Mouse (Mus musculus) brain, embryonic 14.5 days (tissue): Measurements from ENCODE around the gene Ubtd2.

Experiments
- CTCF ChIP-seq: fragments of 200-500 bp; IDR thresholded peaks from 2 replicates; pipeline ENCODE4 v1.5.1; 2012; ENCODE audit warnings: inconsistent platforms, mild to moderate bottlenecking, moderate library complexity, borderline replicate concordance; ENCODE audit not compliant: insufficient read depth, insufficient read length; ENCODE audit errors: extremely low read depth
- POLR2A ChIP-seq: fragments of 200-500 bp; IDR thresholded peaks from 2 replicates; pipeline ENCODE4 v1.6.1; 2012; ENCODE audit warnings: mild to moderate bottlenecking, inconsistent platforms, borderline replicate concordance; ENCODE audit not compliant: poor library complexity, insufficient read depth, insufficient read length, severe bottlenecking; ENCODE audit errors: extremely low read depth

DNA sequence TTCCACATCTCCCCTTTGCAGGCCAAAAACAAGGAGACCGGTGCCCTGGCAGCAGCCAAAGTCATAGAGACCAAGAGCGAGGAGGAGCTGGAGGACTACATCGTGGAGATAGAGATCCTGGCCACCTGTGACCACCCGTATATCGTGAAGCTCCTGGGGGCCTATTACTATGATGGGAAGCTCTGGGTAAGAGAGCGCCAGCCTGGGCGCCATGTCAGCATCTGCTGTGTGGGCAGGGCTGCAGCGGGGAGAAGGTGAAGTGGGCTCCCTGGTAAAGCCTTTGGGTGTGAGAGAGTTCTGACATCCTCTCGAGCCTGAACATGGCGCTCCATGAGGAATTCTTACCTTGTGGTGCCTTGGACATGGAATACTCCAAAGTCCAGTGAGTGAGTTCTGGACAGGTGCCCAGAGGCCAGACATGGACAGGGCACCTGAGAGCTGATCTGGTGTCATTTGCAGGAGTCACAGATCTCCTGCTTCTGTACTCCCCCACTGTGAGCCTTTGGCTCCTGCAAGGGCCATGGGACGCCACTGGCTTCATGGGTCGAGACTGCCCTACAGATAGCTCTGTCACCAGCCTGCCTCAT lies 100.0 kb downstream of the Ubtd2 start:
- TF ChIP-seq CTCF = no peak
- no peak for TF ChIP-seq POLR2A
